Mouse (Mus musculus) forebrain, postnatal 0 days (tissue): Measurements from ENCODE around the gene Ccdc175. TPM values are rescaled to one million over a fixed set of nuclear protein-coding genes. Genes with fewer than 3 reads are reported as not detected.
A peak's percentile ranks its signal among the peaks of the same experiment; 100 is the strongest.

Experiments used
- ATAC-seq: fragments of 200-750 bp; cut with Nextera tagmentation; 2 replicates; pipeline ENCODE4 v1.8.0; 2017; ENCODE audit warnings: mild to moderate bottlenecking, moderate library complexity
- DNase-seq: peaks from one replicate; pipeline ENCODE4 v3.0.0-alpha.2; 2015
- H3K27ac ChIP-seq: fragments of 300-500 bp; sonication (generic); 2 replicates; pipeline ENCODE4 v1.5.1; 2014; ENCODE audit warnings: low read depth, mild to moderate bottlenecking, antibody characterized with exemption, low read length, moderate library complexity, mixed read lengths
- H3K27me3 ChIP-seq: fragments of 300-500 bp; sonication (generic); 2 replicates; pipeline ENCODE4 v1.6.1; 2014; ENCODE audit warnings: mild to moderate bottlenecking, low read length, mixed read lengths; ENCODE audit not compliant: insufficient read depth
- H3K36me3 ChIP-seq: fragments of 300-500 bp; sonication (generic); 2 replicates; pipeline ENCODE4 v1.6.1; 2014; ENCODE audit warnings: mild to moderate bottlenecking, moderate library complexity; ENCODE audit not compliant: insufficient read depth
- H3K4me1 ChIP-seq: fragments of 300-500 bp; sonication (generic); 2 replicates; pipeline ENCODE4 v1.6.1; 2014; ENCODE audit warnings: antibody characterized with exemption; ENCODE audit not compliant: insufficient read depth
- H3K4me2 ChIP-seq: fragments of 300-500 bp; sonication (generic); 2 replicates; pipeline ENCODE4 v1.6.1; 2014; ENCODE audit warnings: low read depth, mild to moderate bottlenecking, moderate library complexity
- H3K4me3 ChIP-seq: fragments of 300-500 bp; sonication (generic); 2 replicates; pipeline ENCODE4 v1.5.1; 2014; ENCODE audit warnings: low read depth, low read length, mixed read lengths
- H3K9ac ChIP-seq: fragments of 300-500 bp; sonication (generic); 2 replicates; pipeline ENCODE4 v1.6.1; 2014; ENCODE audit warnings: mild to moderate bottlenecking
- H3K9me3 ChIP-seq: fragments of 300-500 bp; sonication (generic); 2 replicates; pipeline ENCODE4 v1.6.1; 2016; ENCODE audit warnings: low read length
- CTCF ChIP-seq: sonication (generic); IDR thresholded peaks from 2 replicates; pipeline ENCODE4 v1.5.1; 2016; ENCODE audit warnings: antibody characterized with exemption, control low read depth, low read depth
- WGBS: fragments of 180-500 bp; shearing (Covaris S2); extraction: QIAGEN DNeasy Blood & Tissue Kit; methylation state at CpG from one replicate; pipeline ENCODE4 v1.1.7; 2014; 5-methylcytosine and 5-hydroxymethylcytosine counted together
- polyA plus RNA-seq: library from polyadenylated mRNA; unstranded; fragments of >200 nt; fragmentation: Nextera tagmentation; extraction: Ambion mirVana; gene quantifications from 2 replicates; pipeline ENCODE4 v1.2.1, GENCODE M21; 2015
- total RNA-seq: library from RNA; depleted of rRNA; stranded (reverse); fragments of >200 nt; gene quantifications from 2 replicates; pipeline ENCODE4 v1.2.3, GENCODE M21; 2014

The Ccdc175 gene
- total and polyA plus RNA-seq, 2 experiments from 2014 or later: not detected

DNA sequence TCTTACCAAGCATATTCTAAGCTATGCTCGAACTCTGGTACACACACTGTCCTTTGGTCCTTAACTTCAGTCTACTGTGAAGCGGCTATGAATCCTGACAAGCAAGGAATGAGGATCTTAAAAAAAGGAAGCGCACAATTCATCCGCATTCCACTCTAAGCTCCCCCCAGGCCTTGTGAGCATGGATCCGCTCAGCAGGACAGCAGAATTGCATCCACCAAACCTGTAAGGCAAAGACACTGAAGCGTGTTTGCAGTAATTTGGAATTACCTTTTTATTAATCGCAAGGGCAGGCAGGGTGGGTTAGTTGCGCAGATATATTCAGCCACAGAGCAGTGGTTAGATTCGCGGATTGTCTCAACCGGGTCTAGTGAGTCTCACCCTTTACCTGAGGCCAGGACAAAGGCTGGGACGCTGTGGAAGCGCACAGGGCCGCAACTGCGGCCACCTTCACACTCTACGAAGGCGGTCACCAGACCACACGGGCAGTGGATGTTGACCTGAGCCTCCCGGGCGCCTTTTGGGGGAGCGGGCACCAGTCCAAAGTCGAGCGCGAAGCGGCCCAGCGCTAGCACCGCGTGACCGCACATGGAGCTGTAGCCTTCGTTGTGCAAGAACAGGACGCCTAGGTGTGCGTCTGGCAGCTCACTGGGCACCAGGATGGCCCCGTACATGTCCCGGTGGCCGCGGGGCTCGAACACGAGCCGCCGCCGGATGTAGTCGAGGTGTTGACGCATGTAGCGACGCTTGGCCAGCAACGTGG, 100.4 kb downstream of the Ccdc175 start:
- Histone ChIP-seq H3K27me3 (no peaks in the 10 kb centered on the region), H3K9ac (peak overlapping the region; percentile 86), H3K9me3 (no peaks in the 10 kb centered on the region), H3K4me2 (peak overlapping the region; percentile 77), H3K36me3 (no peaks in the 10 kb centered on the region), H3K4me1 (peaks cover 12% of the 10 kb centered on the region; the same call in 1 of the 2 replicates), H3K27ac (peak overlapping the region; percentile 93), H3K4me3 (peak overlapping the region; percentile 68)
- 7% methylated on average over 46 of the region's 46 CpGs for WGBS
- peak; percentile 67 for DNase-seq
- TF ChIP-seq CTCF: no peak
- no peak for ATAC-seq

GRCm38 (mm10) chr12:72083265-72083664, 101.6 kb downstream of the Ccdc175 start:
- DNase-seq (no peak), ATAC-seq (no peak)
- H3K4me2 ChIP-seq: no peak overlapping the region
- H3K27ac ChIP-seq: no peak overlapping the region
- H3K9ac ChIP-seq: no peak overlapping the region
- no peaks in the 10 kb centered on the region for H3K36me3 ChIP-seq
- H3K27me3 ChIP-seq: no peaks in the 10 kb centered on the region
- H3K4me1 ChIP-seq: peaks cover 7% of the 10 kb centered on the region; the same call in 1 of the 2 replicates
- no peak for TF ChIP-seq CTCF
- WGBS: 86% methylated on average over 9 of the region's 9 CpGs
- no peaks in the 10 kb centered on the region for H3K9me3 ChIP-seq
- H3K4me3 ChIP-seq: no peak overlapping the region

- no peak for TF ChIP-seq CTCF
These were observed 102.5 kb downstream of the Ccdc175 start for GRCm38 (mm10) chr12:72082370-72082769.

DNA sequence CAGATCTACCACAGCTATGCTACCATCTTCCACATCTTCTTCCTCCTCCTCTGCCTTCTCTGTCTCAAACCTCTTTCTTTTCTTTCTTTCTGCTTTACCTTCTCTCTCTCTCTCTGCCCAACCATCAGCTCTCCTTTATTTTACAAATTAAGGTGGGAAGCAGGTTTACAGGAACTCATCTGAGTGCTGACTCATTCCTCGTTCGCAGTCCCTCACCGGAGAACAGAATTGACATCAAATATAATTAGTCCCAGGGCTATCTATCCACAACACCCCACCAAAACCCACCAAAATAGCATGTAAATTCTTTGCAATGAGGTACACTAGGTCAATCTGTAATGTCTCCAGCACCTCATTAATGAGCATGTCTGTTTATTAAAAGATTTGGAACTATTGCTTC, 102.9 kb downstream of the Ccdc175 start:
- no peak for ATAC-seq
- H3K9me3 ChIP-seq: no peaks in the 10 kb centered on the region
- H3K4me3 ChIP-seq: no peak overlapping the region
- no peak overlapping the region for H3K9ac ChIP-seq
- H3K27me3 ChIP-seq: no peaks in the 10 kb centered on the region
- no peak for DNase-seq
- no peak for TF ChIP-seq CTCF
- no peak overlapping the region for H3K4me2 ChIP-seq
- H3K36me3 ChIP-seq: no peaks in the 10 kb centered on the region
- WGBS: 77% methylated on average over 3 of the region's 3 CpGs
- no peak overlapping the region for H3K27ac ChIP-seq
- no peaks in the 10 kb centered on the region for H3K4me1 ChIP-seq

More at GRCm38 (mm10) chr12:72082370-72082769, 102.5 kb downstream of the Ccdc175 start:
- H3K4me3 ChIP-seq: no peak overlapping the region
- no peak overlapping the region for H3K9ac ChIP-seq
- H3K4me2 ChIP-seq: no peak overlapping the region
- no peaks in the 10 kb centered on the region for H3K9me3 ChIP-seq
- DNase-seq (no peak), ATAC-seq (no peak)
- H3K27ac ChIP-seq: no peak overlapping the region
- 36% methylated on average over 18 of the region's 18 CpGs for WGBS
- H3K36me3 ChIP-seq: no peaks in the 10 kb centered on the region
- H3K27me3 ChIP-seq: no peaks in the 10 kb centered on the region
- peaks cover 2% of the 10 kb centered on the region; the same call in 1 of the 2 replicates for H3K4me1 ChIP-seq

DNA sequence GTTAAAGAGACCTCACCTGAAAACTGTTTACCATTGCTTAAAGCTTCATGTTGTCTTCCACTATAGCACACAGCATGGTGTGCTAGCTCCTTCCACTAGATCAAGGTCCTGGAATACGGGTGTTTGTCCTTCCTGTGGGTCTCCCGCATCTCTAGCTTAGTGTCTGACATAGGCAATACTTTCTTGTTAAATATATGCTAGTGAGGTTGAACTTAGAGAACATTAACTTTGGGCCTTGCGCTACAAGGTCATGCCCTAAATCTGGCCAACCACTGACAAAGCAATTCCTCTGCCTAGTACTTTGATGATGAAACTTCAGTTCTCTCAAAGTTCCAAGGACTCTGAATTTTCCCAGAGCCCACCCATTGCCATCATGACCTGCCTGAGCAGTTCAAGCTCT, 106.6 kb downstream of the Ccdc175 start:
- no peak overlapping the region for H3K27ac ChIP-seq
- no peak for DNase-seq
- no peaks in the 10 kb centered on the region for H3K9me3 ChIP-seq
- no peak overlapping the region for H3K9ac ChIP-seq
- H3K4me2 ChIP-seq: no peak overlapping the region
- H3K4me1 ChIP-seq: no peaks in the 10 kb centered on the region
- H3K27me3 ChIP-seq: no peaks in the 10 kb centered on the region
- WGBS: 93% methylated on average over 3 of the region's 3 CpGs
- H3K4me3 ChIP-seq: no peak overlapping the region
- ATAC-seq: no peak
- TF ChIP-seq CTCF: no peak
- no peaks in the 10 kb centered on the region for H3K36me3 ChIP-seq

- Histone ChIP-seq H3K27me3 (no peaks in the 10 kb centered on the region), H3K4me3 (peak within 1 kb of the TSS; percentile 76), H3K4me1 (no peaks in the 10 kb centered on the region), H3K27ac (peak within 1 kb of the TSS; percentile 93), H3K36me3 (no peaks in the 10 kb centered on the region), H3K9me3 (no peaks in the 10 kb centered on the region), H3K9ac (peak within 1 kb of the TSS; percentile 89), H3K4me2 (peak within 1 kb of the TSS; percentile 95)
- ATAC-seq (peak; percentile 95), DNase-seq (peak; percentile 93)
- peak; percentile 94 for TF ChIP-seq CTCF
- WGBS: 1% methylated on average over 90 of the region's 94 CpGs
These were observed 114.2 kb downstream of the Ccdc175 start, which contains the start of gene Gpr135 for GRCm38 (mm10) chr12:72070327-72071269. TSS of gene Gpr135 (minus strand) at chr12:72071125.
